In genomic region chr3:15217591-15217990, GRCm38 (mm10) we compare ENCODE assay signal across 15 mouse cellular contexts.
"Had no signal": no experiment of that assay in that cellular context is flagged by ENCODE, and none has a peak within 500 bp of the region (broad histone marks: within the 10 kb centered on the region; RNA-seq: fewer than 3 reads in every experiment).

No protein-coding gene starts in this region.

- DNase-seq: cerebellum, adult 9-11 months; cerebellum, postnatal 10 days; cerebellum, postnatal 14 days; cerebellum, postnatal 25 days; cerebellum, postnatal 36 days; embryo, embryonic 11 days; forebrain, postnatal 0 days; gastrocnemius, adult 2 months; gastrocnemius, postnatal 10 days; gastrocnemius, postnatal 14 days; gastrocnemius, postnatal 25 days; gastrocnemius, postnatal 36 days; heart, adult 11 months; heart, adult 18-20 months; heart, adult 2 months had no signal
